Mouse (Mus musculus): ENCODE measurements around the gene Rpl23a. TPM values are rescaled to one million over a fixed set of nuclear protein-coding genes. Genes with fewer than 3 reads are reported as not detected.

Rpl23a gene
- polyA plus RNA-seq, 1 experiment from 2014 or later, result 743 TPM

- no peaks in the 10 kb centered on the region for H3K36me3 ChIP-seq
- no peak for ATAC-seq (ENCODE audit: low FRiP score, low read depth)
- no peak overlapping the region for H3K4me2 ChIP-seq
- no peaks in the 10 kb centered on the region for H3K27me3 ChIP-seq
- H3K4me3 ChIP-seq, result no peak overlapping the region
- peaks cover 20% of the 10 kb centered on the region for H3K4me1 ChIP-seq (replicated peaks)
- H3K27ac ChIP-seq (replicated peaks), result no peak overlapping the region
- H3K9ac ChIP-seq, result no peak overlapping the region
- 92% methylated on average over 19 of the region's 19 CpGs for WGBS
- no peaks in the 10 kb centered on the region for H3K9me3 ChIP-seq
Measured at GRCm38 (mm10) chr11:78172748-78173383, 10.5 kb downstream of the Rpl23a start.

GRCm38 (mm10) chr11:78172034-78172747 lies 11.2 kb downstream of the Rpl23a start:
- no peak for ATAC-seq (ENCODE audit: low FRiP score, low read depth)
- Histone ChIP-seq H3K9me3 (no peaks in the 10 kb centered on the region), H3K4me3 (no peak overlapping the region), H3K27ac (replicated peaks) (no peak overlapping the region), H3K4me1 (replicated peaks) (peaks cover 13% of the 10 kb centered on the region), H3K9ac (no peak overlapping the region), H3K27me3 (no peaks in the 10 kb centered on the region), H3K36me3 (no peaks in the 10 kb centered on the region), H3K4me2 (no peak overlapping the region)
- WGBS, result 82% methylated on average over 16 of the region's 16 CpGs

DNA sequence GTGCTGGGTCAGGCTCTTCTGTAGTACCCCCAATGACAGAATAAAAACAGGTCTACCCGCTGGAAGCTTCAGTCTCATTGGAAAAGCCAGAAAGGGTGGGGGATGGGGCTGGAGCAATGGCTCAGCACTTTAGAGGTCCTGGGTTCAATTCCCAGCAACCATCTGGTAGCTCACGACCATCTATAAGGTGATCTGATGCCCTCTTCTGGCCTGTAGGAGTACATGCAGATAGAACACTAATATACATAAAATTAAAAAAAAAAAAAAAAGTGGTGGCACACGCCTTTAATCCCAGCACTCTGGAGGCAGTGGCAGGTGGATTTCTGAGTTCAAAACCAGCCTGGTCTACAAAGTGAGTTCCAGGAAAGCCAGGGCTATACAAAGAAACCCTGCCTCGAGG lies 12.1 kb downstream of the Rpl23a start:
- H3K4me2 ChIP-seq, result no peak overlapping the region
- WGBS, result 64% methylated on average over 4 of the region's 4 CpGs
- H3K9ac ChIP-seq, result no peak overlapping the region
- no peak overlapping the region for H3K27ac ChIP-seq (replicated peaks)
- no peak overlapping the region for H3K4me3 ChIP-seq
- ATAC-seq (ENCODE audit: low FRiP score, low read depth), result no peak
- no peaks in the 10 kb centered on the region for H3K9me3 ChIP-seq
- peaks cover 6% of the 10 kb centered on the region for H3K4me1 ChIP-seq (replicated peaks)
- no peaks in the 10 kb centered on the region for H3K36me3 ChIP-seq
- no peaks in the 10 kb centered on the region for H3K27me3 ChIP-seq

DNA sequence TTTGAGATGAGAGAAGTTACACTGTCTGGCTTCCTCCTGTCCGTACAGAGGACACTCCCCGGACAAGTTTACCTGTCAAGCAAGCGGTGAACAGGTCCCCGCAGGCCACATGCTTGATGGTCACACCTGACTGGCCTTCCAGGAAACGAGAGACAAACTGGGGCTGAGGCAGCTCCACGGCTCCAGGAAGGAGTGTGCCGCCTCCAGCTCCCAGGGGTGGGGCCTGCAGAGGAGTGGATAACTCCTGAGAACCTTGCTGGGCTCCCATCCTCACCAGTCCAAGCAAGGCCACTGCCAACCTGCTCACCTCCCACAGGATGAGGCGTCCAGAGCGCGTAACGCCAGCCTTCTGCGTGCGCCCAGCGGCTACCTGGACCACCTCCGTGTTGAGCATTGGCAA lies 13.1 kb downstream of the Rpl23a start:
- no peaks in the 10 kb centered on the region for H3K36me3 ChIP-seq
- ATAC-seq (ENCODE audit: low FRiP score, low read depth), result no peak
- no peak overlapping the region for H3K4me2 ChIP-seq
- H3K4me1 ChIP-seq (replicated peaks), result peaks cover 9% of the 10 kb centered on the region
- WGBS, result 93% methylated on average over 15 of the region's 15 CpGs
- no peak overlapping the region for H3K27ac ChIP-seq (replicated peaks)
- H3K9me3 ChIP-seq, result no peaks in the 10 kb centered on the region
- H3K4me3 ChIP-seq, result no peak overlapping the region
- no peaks in the 10 kb centered on the region for H3K27me3 ChIP-seq
- no peak overlapping the region for H3K9ac ChIP-seq

DNA sequence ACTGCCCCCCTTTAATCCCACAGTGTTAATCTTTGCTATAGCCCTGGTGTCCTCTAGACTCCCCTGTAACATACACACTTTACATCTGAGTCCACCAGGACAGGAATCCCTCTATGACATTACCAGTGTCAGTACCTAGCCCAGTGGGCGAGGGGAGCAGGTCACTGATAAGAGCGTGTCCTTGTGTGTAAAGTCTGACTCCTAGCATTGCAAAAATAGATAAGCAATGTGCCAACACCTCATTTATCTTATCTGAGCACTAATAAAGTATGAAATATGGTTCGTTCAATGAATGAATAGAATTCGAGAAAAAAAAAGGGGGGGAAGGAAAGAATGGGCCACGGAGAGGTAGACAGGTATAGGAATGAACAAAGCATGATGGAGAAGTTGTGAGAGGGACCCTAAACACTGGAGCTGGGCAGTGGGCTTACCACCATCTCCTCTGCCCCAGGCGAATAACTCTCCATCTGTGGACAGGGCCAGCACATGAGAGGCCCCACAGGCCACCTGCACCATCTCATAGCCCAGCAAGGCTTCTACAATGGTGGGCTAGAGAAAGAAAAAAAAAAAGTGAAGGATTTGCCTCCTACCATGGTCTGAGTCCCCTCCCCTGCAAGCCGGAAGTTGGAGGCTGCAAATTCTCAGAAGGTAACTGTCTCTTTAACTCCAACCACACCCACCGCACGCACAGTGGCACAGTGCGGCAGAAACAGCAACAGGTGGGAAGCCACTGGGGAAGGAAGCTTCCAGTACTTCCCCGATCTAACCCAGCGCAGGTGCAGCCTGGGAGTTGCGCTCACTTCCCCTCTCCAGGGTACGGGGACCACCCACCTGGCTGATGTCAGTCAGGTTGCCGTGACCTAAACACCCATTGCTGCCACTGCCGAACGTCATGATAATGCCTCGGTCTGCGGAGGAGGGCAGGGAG lies 14.6 kb downstream of the Rpl23a start:
- Histone ChIP-seq H3K4me3 (no peak overlapping the region), H3K9ac (no peak overlapping the region), H3K27me3 (no peaks in the 10 kb centered on the region), H3K4me1 (replicated peaks) (peaks cover 11% of the 10 kb centered on the region), H3K9me3 (no peaks in the 10 kb centered on the region), H3K27ac (replicated peaks) (no peak overlapping the region), H3K36me3 (no peaks in the 10 kb centered on the region), H3K4me2 (no peak overlapping the region)
- ATAC-seq (ENCODE audit: low FRiP score, low read depth), result no peak
- WGBS, result 66% methylated on average over 19 of the region's 19 CpGs

GRCm38 (mm10) chr11:78167257-78167959 lies 16.0 kb downstream of the Rpl23a start:
- 89% methylated on average over 14 of the region's 14 CpGs for WGBS
- H3K4me3 ChIP-seq, result no peak overlapping the region
- no peak for ATAC-seq (ENCODE audit: low FRiP score, low read depth)
- no peaks in the 10 kb centered on the region for H3K9me3 ChIP-seq
- H3K9ac ChIP-seq, result no peak overlapping the region
- H3K4me2 ChIP-seq, result no peak overlapping the region
- H3K27me3 ChIP-seq, result no peaks in the 10 kb centered on the region
- H3K27ac ChIP-seq (replicated peaks), result no peak overlapping the region
- no peaks in the 10 kb centered on the region for H3K36me3 ChIP-seq
- H3K4me1 ChIP-seq (replicated peaks), result peaks cover 25% of the 10 kb centered on the region

DNA sequence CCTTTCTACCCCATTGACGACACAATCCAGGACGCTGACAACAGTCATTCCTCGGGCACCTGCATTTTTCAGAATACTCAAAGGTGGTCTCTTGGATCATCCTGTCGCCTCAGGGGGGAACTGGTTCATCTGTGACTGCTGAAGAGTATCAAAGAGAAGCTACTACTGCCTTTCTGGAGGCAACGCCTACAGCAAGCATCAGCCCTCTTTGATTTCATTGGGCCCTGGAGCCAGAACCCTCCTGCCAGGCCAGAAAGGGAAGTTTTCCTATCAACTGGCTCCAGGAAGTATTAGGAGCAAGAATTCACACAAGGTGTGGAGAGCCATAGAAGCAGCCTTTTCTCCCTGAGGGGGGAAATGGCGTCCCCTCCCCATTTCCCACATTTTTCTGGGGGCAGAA lies 16.7 kb downstream of the Rpl23a start:
- Histone ChIP-seq H3K9me3 (no peaks in the 10 kb centered on the region), H3K4me2 (no peak overlapping the region), H3K36me3 (no peaks in the 10 kb centered on the region), H3K27ac (replicated peaks) (no peak overlapping the region), H3K4me3 (no peak overlapping the region), H3K9ac (no peak overlapping the region), H3K27me3 (no peaks in the 10 kb centered on the region), H3K4me1 (replicated peaks) (peaks cover 32% of the 10 kb centered on the region)
- WGBS, result 80% methylated on average over 6 of the region's 6 CpGs
- no peak for ATAC-seq (ENCODE audit: low FRiP score, low read depth)

DNA sequence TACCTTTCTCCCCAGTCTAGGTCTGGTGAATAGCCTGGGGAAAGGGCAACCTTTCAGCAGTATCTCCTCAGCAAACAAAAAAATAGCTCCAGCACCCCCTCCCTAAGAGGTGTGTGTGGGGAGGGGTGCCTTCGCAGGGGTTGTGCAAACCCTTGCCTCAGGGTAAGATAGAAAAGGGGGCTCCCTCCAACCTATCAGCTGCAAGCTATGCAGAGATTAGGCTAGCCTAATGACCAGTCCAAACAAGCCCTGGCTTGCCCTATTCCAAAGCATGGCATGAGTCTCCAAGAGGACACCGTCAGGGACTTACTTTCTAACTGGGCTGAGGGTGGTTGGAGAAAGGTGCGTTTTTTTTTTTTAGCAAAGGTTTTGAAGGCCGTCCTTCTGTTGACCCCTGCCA lies 17.2 kb downstream of the Rpl23a start:
- no peak for ATAC-seq (ENCODE audit: low FRiP score, low read depth)
- peak overlapping the region; percentile 37 for H3K9ac ChIP-seq
- H3K4me1 ChIP-seq (replicated peaks), result peaks cover 37% of the 10 kb centered on the region
- peak overlapping the region; percentile 94 for H3K27ac ChIP-seq (replicated peaks)
- peak overlapping the region; percentile 63 for H3K4me2 ChIP-seq
- WGBS, result 54% methylated on average over 4 of the region's 4 CpGs
- H3K4me3 ChIP-seq, result peak overlapping the region; percentile 80
- H3K27me3 ChIP-seq, result no peaks in the 10 kb centered on the region
- H3K9me3 ChIP-seq, result no peaks in the 10 kb centered on the region
- H3K36me3 ChIP-seq, result no peaks in the 10 kb centered on the region

GRCm38 (mm10) chr11:78165761-78166109 lies 17.6 kb downstream of the Rpl23a start:
- Histone ChIP-seq H3K4me3 (peak overlapping the region; percentile 80), H3K27ac (replicated peaks) (peak overlapping the region; percentile 94), H3K9ac (peak overlapping the region; percentile 37), H3K4me1 (replicated peaks) (peaks cover 39% of the 10 kb centered on the region), H3K36me3 (peaks cover 3% of the 10 kb centered on the region), H3K4me2 (peak overlapping the region; percentile 63), H3K9me3 (no peaks in the 10 kb centered on the region), H3K27me3 (no peaks in the 10 kb centered on the region)
- peak; percentile 53 for ATAC-seq (ENCODE audit: low FRiP score, low read depth)
- 3% methylated on average over 16 of the region's 16 CpGs for WGBS

- Histone ChIP-seq H3K36me3 (peaks cover 9% of the 10 kb centered on the region), H3K9me3 (no peaks in the 10 kb centered on the region), H3K4me3 (peak within 1 kb of the TSS; percentile 80), H3K27me3 (no peaks in the 10 kb centered on the region), H3K4me2 (peak within 1 kb of the TSS; percentile 63), H3K27ac (replicated peaks) (peak within 1 kb of the TSS; percentile 94), H3K9ac (peak within 1 kb of the TSS; percentile 94), H3K4me1 (replicated peaks) (peaks cover 39% of the 10 kb centered on the region)
- under 1% methylated on average over 70 of the region's 78 CpGs for WGBS
- ATAC-seq (ENCODE audit: low FRiP score, low read depth), result peak; percentile 87
Measured at GRCm38 (mm10) chr11:78164924-78165760, 18.2 kb downstream of the Rpl23a start, which contains the start of gene Traf4. TSS of gene Traf4 (minus strand) at chr11:78165589.

GRCm38 (mm10) chr11:78164604-78164923 lies 18.8 kb downstream of the Rpl23a start:
- H3K4me3 ChIP-seq, result peak overlapping the region; percentile 80
- 0% methylated on average over 14 of the region's 14 CpGs for WGBS

More at GRCm38 (mm10) chr11:78164604-78164923, 18.8 kb downstream of the Rpl23a start:
- Histone ChIP-seq H3K9ac (peak overlapping the region; percentile 94), H3K4me2 (peak overlapping the region; percentile 63), H3K4me1 (replicated peaks) (peaks cover 39% of the 10 kb centered on the region), H3K36me3 (peaks cover 15% of the 10 kb centered on the region), H3K27ac (replicated peaks) (peak overlapping the region; percentile 94), H3K27me3 (no peaks in the 10 kb centered on the region), H3K9me3 (no peaks in the 10 kb centered on the region)
- 0 out of 2 replicates have a peak, but pooled peaks have one; percentile 2 for ATAC-seq (ENCODE audit: low FRiP score, low read depth)

Data from hindbrain, embryonic 15.5 days (tissue).